Mouse (Mus musculus) megakaryocyte, embryonic 14.5 days (primary cell): ENCODE results near the gene Qprt.

Source experiments
- FLI1 ChIP-seq: IDR thresholded peaks from 2 replicates; pipeline ENCODE4 v1.6.1; 2012; ENCODE audit warnings: low read length, inconsistent platforms, mixed read lengths
- GATA1 ChIP-seq: IDR thresholded peaks from 3 replicates; pipeline ENCODE4 v1.6.1; 2012; ENCODE audit warnings: mixed read lengths, low read length, inconsistent platforms, borderline replicate concordance

DNA sequence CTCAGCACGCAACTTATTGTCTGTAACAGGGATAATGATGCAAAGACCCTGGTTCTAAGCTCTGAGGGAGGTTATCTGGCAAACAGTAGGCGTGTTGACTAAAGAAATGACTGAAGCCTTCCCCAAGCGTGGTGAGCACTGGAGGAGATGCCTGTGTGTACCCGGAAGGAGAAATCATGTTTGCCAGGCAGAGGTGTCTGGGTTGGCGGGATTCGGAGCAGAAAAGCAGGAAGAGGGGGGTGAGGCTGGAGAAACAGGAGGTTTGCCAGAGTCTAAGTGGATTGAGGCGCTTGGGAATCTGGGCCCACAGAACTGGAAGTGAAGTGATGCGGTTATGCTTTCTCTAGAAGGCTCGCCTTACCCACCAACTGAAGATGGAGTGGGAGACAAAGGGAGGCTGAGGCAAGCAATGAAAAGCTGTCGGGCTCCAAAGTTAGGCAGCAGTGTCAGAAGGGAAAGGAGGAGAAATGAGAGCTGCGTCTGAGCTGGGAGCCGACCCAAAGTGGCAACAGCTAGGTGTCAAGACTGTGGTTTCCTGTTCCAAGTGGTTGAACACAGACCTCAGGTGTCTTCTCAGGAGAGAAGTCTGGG is 9.7 kb downstream of the Qprt start:
- TF ChIP-seq GATA1 (no peak), FLI1 (no peak)
